ENCODE assay signal across 8 mouse cellular contexts in the genomic region with DNA sequence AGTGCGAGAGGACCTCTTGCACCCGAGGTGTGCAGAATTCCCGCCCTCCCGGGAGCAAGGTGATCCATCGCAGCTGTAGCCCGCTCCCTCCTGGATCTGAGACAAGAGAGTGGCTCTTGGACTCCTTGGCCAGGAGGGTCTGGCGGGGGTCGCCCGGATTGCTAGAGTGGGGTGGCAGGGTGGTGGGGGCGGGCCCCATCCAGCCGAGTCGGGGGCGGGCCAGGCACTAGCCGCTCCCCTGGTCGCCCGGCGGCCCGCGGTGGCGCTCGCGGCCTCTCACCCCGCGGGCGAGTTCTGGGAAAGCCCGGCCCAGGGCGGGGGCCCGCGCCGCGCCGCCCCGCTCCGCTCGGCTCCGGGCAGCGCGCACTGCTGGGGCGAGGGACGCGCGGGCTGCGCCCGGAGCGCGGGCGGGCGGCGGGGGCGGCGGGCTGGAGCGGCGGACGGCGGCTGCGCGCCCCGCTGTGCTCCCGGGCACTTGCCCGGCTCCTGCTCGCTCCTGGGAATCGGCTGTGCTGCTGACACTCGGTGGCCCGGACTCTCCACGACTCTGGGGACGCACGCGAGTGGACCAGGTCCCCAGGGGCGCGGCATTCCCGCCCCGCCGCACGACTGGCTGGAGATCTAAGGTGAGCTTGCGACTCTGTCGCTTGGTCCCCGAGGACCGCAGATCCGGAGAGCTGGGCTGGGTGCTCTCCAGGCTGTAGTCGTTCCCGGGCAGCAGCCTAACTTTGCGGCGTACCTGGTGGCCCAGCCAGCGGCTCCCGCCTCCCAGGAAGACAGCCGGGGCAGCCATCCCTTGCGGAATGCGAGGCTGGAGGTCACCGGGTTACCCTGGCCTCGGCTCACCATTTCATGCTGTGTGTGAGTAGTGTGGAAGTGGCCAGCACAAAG. TPM values are rescaled to one million over a fixed set of nuclear protein-coding genes. Genes with fewer than 3 reads are reported as not detected.
DNase-seq lines count a peak whose midpoint lies in the region; ATAC-seq lines count a peak whose summit lies in the region.

A gene (plus strand): TSS at position 379 of the 891 bp plus-strand sequence.

- no peak within 1 kb of the TSS for H3K27ac ChIP-seq in embryonic facial prominence, embryonic 13.5 days
- peak within 1 kb of the TSS; percentile 85 for H3K27ac ChIP-seq in heart, embryonic 15.5 days

- peak within 1 kb of the TSS; percentile 95 for H3K4me2 ChIP-seq in embryonic facial prominence, embryonic 13.5 days
- peak within 1 kb of the TSS; percentile 90 for H3K4me2 ChIP-seq in heart, embryonic 15.5 days

- H3K4me3 ChIP-seq in embryonic facial prominence, embryonic 13.5 days, result peak within 1 kb of the TSS; percentile 68
- H3K4me3 ChIP-seq in heart, embryonic 15.5 days, result peak within 1 kb of the TSS; percentile 87

- H3K27me3 ChIP-seq in embryonic facial prominence, embryonic 13.5 days, result peaks cover 69% of the 10 kb centered on the region
- H3K27me3 ChIP-seq in heart, embryonic 15.5 days, result peaks cover 9% of the 10 kb centered on the region; the same call in 1 of the 2 replicates

- no peaks in the 10 kb centered on the region for H3K36me3 ChIP-seq in embryonic facial prominence, embryonic 13.5 days
- H3K36me3 ChIP-seq in heart, embryonic 15.5 days, result no peaks in the 10 kb centered on the region

- peak within 1 kb of the TSS; percentile 77 for H3K9ac ChIP-seq in embryonic facial prominence, embryonic 13.5 days
- peak within 1 kb of the TSS; percentile 81 for H3K9ac ChIP-seq in heart, embryonic 15.5 days

- peak; percentile 81 for ATAC-seq in embryonic facial prominence, embryonic 13.5 days (ENCODE audit: insufficient number of reproducible peaks, insufficient read depth, low FRiP score, low TSS enrichment, low read depth)
- ATAC-seq in heart, embryonic 15.5 days (replicated peaks; ENCODE audit: insufficient number of reproducible peaks, insufficient read depth, low FRiP score, low read depth), result peak; percentile 90

- under 1% methylated on average over 71 of the region's 90 CpGs for WGBS in embryonic facial prominence, embryonic 13.5 days
- WGBS in heart, embryonic 15.5 days, result under 1% methylated on average over 82 of the region's 90 CpGs

- H3K9me3 ChIP-seq in embryonic facial prominence, embryonic 13.5 days, result no peaks in the 10 kb centered on the region
- no peaks in the 10 kb centered on the region for H3K9me3 ChIP-seq in heart, embryonic 15.5 days (replicated peaks)

- H3K4me1 ChIP-seq in embryonic facial prominence, embryonic 13.5 days, result peaks cover 46% of the 10 kb centered on the region
- peaks cover 37% of the 10 kb centered on the region for H3K4me1 ChIP-seq in heart, embryonic 15.5 days (replicated peaks)

- DNase-seq in ovary, adult 18-20 months (ENCODE audit: low spot score), result peak; percentile 20
- no peak for DNase-seq in ovary, postnatal 10 days (ENCODE audit: low spot score)
- DNase-seq in kidney, postnatal 36 days, result peak; percentile 11 to 52
- DNase-seq in lung, postnatal 4 days, result peak; percentile 39 to 68
- DNase-seq in testis, postnatal 14 days (ENCODE audit: low spot score), result peak; percentile 24
- DNase-seq in spleen, adult 18-20 months, result no peak

RNA-seq across cellular contexts. Expression of the gene that starts here (rescaled TPM):
- 3.1 and 3.9 TPM in 2 replicates for polyA plus RNA-seq in embryonic facial prominence, embryonic 13.5 days (2015; fragmentation: Nextera tagmentation; extraction: Ambion mirVana)
- polyA plus RNA-seq in heart, embryonic 15.5 days (2015; fragmentation: Nextera tagmentation; extraction: Ambion mirVana), result 7.3 and 7.8 TPM in 2 replicates

Comparison
In these comparisons a context has a peak if more than half of its experiments do, and no peak if none do; other contexts are left out.
1. DNase-seq: peak in ovary, adult 18-20 months (single experiment), kidney, postnatal 36 days (2 of 2), lung, postnatal 4 days (2 of 2) and testis, postnatal 14 days (single experiment); none in ovary, postnatal 10 days (single experiment) and spleen, adult 18-20 months (0 of 2).